Mouse (Mus musculus): ENCODE results near the gene Spsb2. TPM values are rescaled to one million over a fixed set of nuclear protein-coding genes. Genes with fewer than 3 reads are reported as not detected.

Gene Spsb2
- total and polyA plus RNA-seq, 3 experiments, result 1.9 to 10.9 (median 6.9) TPM

DNA sequence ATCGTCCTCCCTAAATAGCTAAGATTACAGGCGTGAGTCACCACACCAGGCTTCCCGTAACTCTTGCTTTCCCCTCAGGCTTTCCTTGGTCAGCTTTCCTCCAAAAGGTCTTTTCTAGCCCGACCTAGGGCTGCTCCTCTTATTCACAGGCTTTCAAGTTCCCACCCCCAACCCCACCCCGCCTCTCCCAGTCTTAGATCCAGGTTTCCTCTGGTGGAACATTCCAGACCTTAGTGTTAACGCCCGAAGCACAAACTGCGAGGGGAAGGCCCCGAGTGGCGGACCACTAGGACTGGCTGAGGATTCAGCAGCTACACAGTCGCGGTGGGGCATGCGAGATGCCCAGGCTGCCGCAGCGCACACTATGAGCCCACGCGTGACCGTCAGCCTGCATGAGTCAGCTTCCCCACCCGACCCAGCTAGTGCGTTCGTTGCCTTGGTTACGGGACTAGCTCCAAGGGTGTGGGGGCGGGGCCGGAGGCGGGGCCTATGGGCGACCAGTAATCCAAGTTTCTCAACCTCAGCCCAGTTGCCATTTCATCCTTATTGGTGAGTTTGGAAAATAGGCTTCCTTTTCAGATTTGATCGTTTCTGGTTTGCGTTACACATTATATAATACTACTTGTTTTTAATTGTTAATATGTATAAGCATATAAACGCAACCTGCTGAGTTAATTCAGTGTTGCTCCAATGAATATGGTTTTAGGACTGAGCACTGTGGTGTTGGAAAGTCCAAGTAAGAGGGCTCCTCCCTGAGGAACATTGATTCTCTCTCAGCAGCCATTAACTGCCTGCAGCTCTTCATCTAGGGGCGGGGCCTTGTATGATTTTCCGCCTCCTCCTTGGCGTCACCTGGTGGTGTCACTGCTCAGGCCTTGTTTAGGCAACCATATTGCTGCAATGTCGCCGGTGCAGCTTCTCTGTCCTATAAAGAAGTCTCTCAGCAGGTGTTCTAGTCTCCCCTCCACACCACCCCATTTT, 2.8 kb upstream of the Spsb2 start:
- peaks cover 27% of the 10 kb centered on the region for H3K36me3 ChIP-seq (replicated peaks)
- peak overlapping the region; percentile 77 for H3K4me3 ChIP-seq (ENCODE audit: low read depth, low read length)
- ATAC-seq (ENCODE audit: extremely low read depth, insufficient number of reproducible peaks, low FRiP score, poor library complexity, severe bottlenecking) (peak; percentile 69), DNase-seq (ENCODE audit: low spot score) (peak; percentile 82)
- H3K27me3 ChIP-seq (ENCODE audit: insufficient read depth, low read length), result no peaks in the 10 kb centered on the region
- TF ChIP-seq GATA1 (IDR thresholded peaks at IDR 0.05; ENCODE audit: borderline replicate concordance, low read length), result no peak
- TF ChIP-seq TAL1 (conservative IDR thresholded peaks at IDR 0.05; ENCODE audit: low read depth, low read length), result no peak
- no peak for TF ChIP-seq GATA2 (IDR thresholded peaks at IDR 0.05; ENCODE audit: borderline replicate concordance, low read depth, low read length)
- no peak for TF ChIP-seq CTCF (IDR thresholded peaks at IDR 0.05; ENCODE audit: low read depth, low read length)
- 0 out of 2 replicates have a peak, but pooled peaks have one; percentile 21 for TF ChIP-seq POLR2AphosphoS5 (IDR thresholded peaks at IDR 0.05; ENCODE audit: insufficient replicate concordance, low read depth, low read length)
- H3K9me3 ChIP-seq (replicated peaks), result no peaks in the 10 kb centered on the region
- peaks cover 65% of the 10 kb centered on the region for H3K4me1 ChIP-seq (ENCODE audit: insufficient read depth, low read depth, low read length)

DNA sequence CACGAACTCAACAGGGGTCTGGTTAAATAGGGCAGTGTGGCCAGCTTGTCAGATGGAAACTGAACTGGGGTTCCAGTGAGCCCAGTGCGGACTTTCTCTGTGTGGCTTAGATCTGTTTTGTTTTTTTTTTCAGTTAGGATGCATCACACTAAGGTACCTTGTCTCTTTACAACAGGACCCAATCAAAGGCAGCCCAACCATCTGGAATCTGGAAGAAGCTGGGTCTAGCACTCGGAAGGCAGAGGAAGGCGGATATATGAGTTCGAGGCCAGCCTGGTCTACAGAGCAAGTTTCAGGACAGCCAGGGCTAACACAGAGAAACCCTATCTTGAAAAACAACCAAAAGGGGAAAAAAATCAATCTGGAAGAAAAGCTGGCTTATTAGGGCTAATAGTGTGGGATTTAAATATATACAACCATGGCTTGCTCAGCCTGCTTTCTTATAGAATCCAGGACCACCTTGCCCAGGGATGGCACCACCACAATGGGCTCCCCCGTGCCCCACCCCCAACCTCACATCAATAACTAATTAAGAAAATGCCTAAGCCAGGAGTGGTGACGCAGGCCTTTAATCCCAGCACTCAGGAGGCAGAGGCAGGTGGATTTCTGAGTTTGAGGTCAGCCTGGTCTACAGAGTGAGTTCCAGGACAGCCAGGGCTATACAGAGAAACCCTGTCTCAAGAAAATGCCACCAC, 1.9 kb upstream of the Spsb2 start:
- TF ChIP-seq GATA2 (IDR thresholded peaks at IDR 0.05; ENCODE audit: borderline replicate concordance, low read depth, low read length) (no peak), TAL1 (conservative IDR thresholded peaks at IDR 0.05; ENCODE audit: low read depth, low read length) (no peak), POLR2AphosphoS5 (IDR thresholded peaks at IDR 0.05; ENCODE audit: insufficient replicate concordance, low read depth, low read length) (no peak; the same call in 1 of the 2 replicates), GATA1 (IDR thresholded peaks at IDR 0.05; ENCODE audit: borderline replicate concordance, low read length) (no peak), CTCF (IDR thresholded peaks at IDR 0.05; ENCODE audit: low read depth, low read length) (no peak)
- ATAC-seq (ENCODE audit: extremely low read depth, insufficient number of reproducible peaks, low FRiP score, poor library complexity, severe bottlenecking) (no peak), DNase-seq (ENCODE audit: low spot score) (no peak)
- peaks cover 36% of the 10 kb centered on the region for H3K36me3 ChIP-seq (replicated peaks)
- peak overlapping the region; percentile 77; the same call in 1 of the 2 replicates for H3K4me3 ChIP-seq (ENCODE audit: low read depth, low read length)
- no peaks in the 10 kb centered on the region for H3K9me3 ChIP-seq (replicated peaks)
- H3K4me1 ChIP-seq (ENCODE audit: insufficient read depth, low read depth, low read length), result peaks cover 74% of the 10 kb centered on the region
- no peaks in the 10 kb centered on the region for H3K27me3 ChIP-seq (ENCODE audit: insufficient read depth, low read length)

- H3K4me1 ChIP-seq (ENCODE audit: insufficient read depth, low read depth, low read length), result peaks cover 81% of the 10 kb centered on the region
- DNase-seq (ENCODE audit: low spot score), result no peak
- no peaks in the 10 kb centered on the region for H3K9me3 ChIP-seq (replicated peaks)
- peaks cover 44% of the 10 kb centered on the region for H3K36me3 ChIP-seq (replicated peaks)
- H3K4me3 ChIP-seq (ENCODE audit: low read depth, low read length), result no peak overlapping the region
- H3K27me3 ChIP-seq (ENCODE audit: insufficient read depth, low read length), result no peaks in the 10 kb centered on the region
- ATAC-seq (ENCODE audit: extremely low read depth, insufficient number of reproducible peaks, low FRiP score, poor library complexity, severe bottlenecking), result no peak
- TF ChIP-seq GATA1 (IDR thresholded peaks at IDR 0.05; ENCODE audit: borderline replicate concordance, low read length), result no peak
- TF ChIP-seq TAL1 (conservative IDR thresholded peaks at IDR 0.05; ENCODE audit: low read depth, low read length), result no peak
- no peak for TF ChIP-seq GATA2 (IDR thresholded peaks at IDR 0.05; ENCODE audit: borderline replicate concordance, low read depth, low read length)
- no peak for TF ChIP-seq CTCF (IDR thresholded peaks at IDR 0.05; ENCODE audit: low read depth, low read length)
These were observed 1.1 kb upstream of the Spsb2 start for GRCm38 (mm10) chr6:124807366-124807765.

DNA sequence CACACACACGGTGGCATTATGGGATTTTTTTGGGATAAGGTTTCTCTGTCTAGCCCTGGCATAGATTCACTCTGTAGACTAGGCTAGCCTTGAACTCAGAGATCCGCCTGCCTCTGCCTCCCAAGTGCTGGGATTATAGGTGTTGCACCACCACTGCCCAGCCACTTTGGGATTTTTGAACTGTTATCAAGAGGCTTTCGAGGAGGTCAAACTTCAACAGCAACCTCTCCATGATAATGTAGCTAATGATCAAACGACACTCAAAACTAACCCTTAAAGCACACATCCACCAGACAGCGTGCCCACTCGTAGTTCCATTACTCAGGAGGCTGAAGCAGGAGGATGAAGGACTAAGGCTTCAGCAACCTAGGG, 489 bp upstream of the Spsb2 start:
- no peak for TF ChIP-seq GATA2 (IDR thresholded peaks at IDR 0.05; ENCODE audit: borderline replicate concordance, low read depth, low read length)
- no peak for TF ChIP-seq CTCF (IDR thresholded peaks at IDR 0.05; ENCODE audit: low read depth, low read length)
- no peak for TF ChIP-seq GATA1 (IDR thresholded peaks at IDR 0.05; ENCODE audit: borderline replicate concordance, low read length)
- no peak for TF ChIP-seq TAL1 (conservative IDR thresholded peaks at IDR 0.05; ENCODE audit: low read depth, low read length)
- no peak for TF ChIP-seq POLR2AphosphoS5 (IDR thresholded peaks at IDR 0.05; ENCODE audit: insufficient replicate concordance, low read depth, low read length)
- Histone ChIP-seq H3K27me3 (ENCODE audit: insufficient read depth, low read length) (no peaks in the 10 kb centered on the region), H3K9me3 (replicated peaks) (no peaks in the 10 kb centered on the region), H3K36me3 (replicated peaks) (peaks cover 50% of the 10 kb centered on the region), H3K4me3 (ENCODE audit: low read depth, low read length) (peak overlapping the region; percentile 74; the same call in 1 of the 2 replicates), H3K4me1 (ENCODE audit: insufficient read depth, low read depth, low read length) (peaks cover 82% of the 10 kb centered on the region)
- ATAC-seq (ENCODE audit: extremely low read depth, insufficient number of reproducible peaks, low FRiP score, poor library complexity, severe bottlenecking) (no peak), DNase-seq (ENCODE audit: low spot score) (no peak)

DNA sequence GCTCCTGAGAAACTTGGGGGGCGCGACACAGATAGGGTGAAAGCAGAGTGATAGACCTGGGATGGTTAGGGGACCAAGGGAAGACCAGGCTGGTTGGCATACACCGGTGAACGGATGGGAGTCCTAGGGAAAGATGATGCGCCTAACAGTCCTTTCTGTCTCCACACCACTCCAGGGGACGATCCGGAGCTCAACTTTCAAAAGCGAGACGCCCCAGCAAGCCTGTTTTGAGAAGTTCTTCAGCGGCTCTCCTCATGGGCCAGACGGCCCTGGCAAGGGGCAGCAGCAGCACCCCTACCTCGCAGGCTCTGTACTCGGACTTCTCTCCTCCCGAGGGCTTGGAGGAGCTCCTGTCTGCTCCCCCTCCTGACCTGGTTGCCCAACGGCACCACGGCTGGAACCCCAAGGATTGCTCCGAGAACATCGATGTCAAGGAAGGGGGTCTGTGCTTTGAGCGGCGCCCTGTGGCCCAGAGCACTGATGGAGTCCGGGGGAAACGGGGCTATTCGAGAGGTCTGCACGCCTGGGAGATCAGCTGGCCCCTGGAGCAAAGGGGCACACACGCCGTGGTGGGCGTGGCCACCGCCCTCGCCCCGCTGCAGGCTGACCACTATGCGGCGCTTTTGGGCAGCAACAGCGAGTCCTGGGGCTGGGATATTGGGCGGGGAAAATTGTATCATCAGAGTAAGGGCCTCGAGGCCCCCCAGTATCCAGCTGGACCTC, 752 bp downstream of the Spsb2 start:
- no peak for TF ChIP-seq GATA1 (IDR thresholded peaks at IDR 0.05; ENCODE audit: borderline replicate concordance, low read length)
- TF ChIP-seq GATA2 (IDR thresholded peaks at IDR 0.05; ENCODE audit: borderline replicate concordance, low read depth, low read length), result no peak
- peak; percentile 36; the same call in 1 of the 2 replicates for TF ChIP-seq CTCF (IDR thresholded peaks at IDR 0.05; ENCODE audit: low read depth, low read length)
- TF ChIP-seq POLR2AphosphoS5 (IDR thresholded peaks at IDR 0.05; ENCODE audit: insufficient replicate concordance, low read depth, low read length), result peak; percentile 38; the same call in 1 of the 2 replicates
- H3K36me3 ChIP-seq (replicated peaks), result peaks cover 53% of the 10 kb centered on the region
- H3K4me1 ChIP-seq (ENCODE audit: insufficient read depth, low read depth, low read length), result peaks cover 83% of the 10 kb centered on the region
- DNase-seq (ENCODE audit: low spot score), result peak; percentile 57
- H3K4me3 ChIP-seq (ENCODE audit: low read depth, low read length), result peak overlapping the region; percentile 74
- H3K9me3 ChIP-seq (replicated peaks), result no peaks in the 10 kb centered on the region
- 0 out of 2 replicates have a peak, but pooled peaks have one; percentile 2 for ATAC-seq (ENCODE audit: extremely low read depth, insufficient number of reproducible peaks, low FRiP score, poor library complexity, severe bottlenecking)
- no peaks in the 10 kb centered on the region for H3K27me3 ChIP-seq (ENCODE audit: insufficient read depth, low read length)
